Mouse (Mus musculus) adrenal gland, postnatal 14 days (tissue): ENCODE measurements around the gene Mmrn2. TPM values are rescaled to one million over a fixed set of nuclear protein-coding genes. Genes with fewer than 3 reads are reported as not detected.

Experiments
- DNase-seq: peaks from one replicate; pipeline ENCODE4 v3.0.0; 2021; ENCODE audit warnings: mixed read lengths
- long read RNA-seq, 2 experiments: library from polyadenylated mRNA; stranded (forward); transcript quantifications; one replicate each; pipeline ENCODE4 v2.0.0; 2021
- total RNA-seq: library from RNA; stranded (reverse); gene quantifications from 2 replicates; pipeline ENCODE4 v1.2.3, GENCODE M21; 2021

Gene Mmrn2
- 34.2 and 35.1 TPM in 2 replicates for total RNA-seq
- long read RNA-seq, experiment 1, transcript Mmrn2-201 (7 exons, 3,974 nt), result major isoform, 16 of 20 reads
- long read RNA-seq, experiment 1, partial matches to known transcripts, result 4 of 20 reads
- long read RNA-seq, experiment 1, other reads (novel, unspliced or antisense), result 0 of 20 reads
- long read RNA-seq, experiment 2, transcript Mmrn2-201 (7 exons, 3,974 nt), result major isoform, 10 of 18 reads
- long read RNA-seq, experiment 2, partial matches to known transcripts, result 6 of 18 reads
- long read RNA-seq, experiment 2, other reads (novel, unspliced or antisense), result 2 of 18 reads

GRCm38 (mm10) chr14:34375415-34375904, at the start of gene Mmrn2:
TSS of gene Mmrn2 (plus strand) at chr14:34375465.
- no peak for DNase-seq

DNA sequence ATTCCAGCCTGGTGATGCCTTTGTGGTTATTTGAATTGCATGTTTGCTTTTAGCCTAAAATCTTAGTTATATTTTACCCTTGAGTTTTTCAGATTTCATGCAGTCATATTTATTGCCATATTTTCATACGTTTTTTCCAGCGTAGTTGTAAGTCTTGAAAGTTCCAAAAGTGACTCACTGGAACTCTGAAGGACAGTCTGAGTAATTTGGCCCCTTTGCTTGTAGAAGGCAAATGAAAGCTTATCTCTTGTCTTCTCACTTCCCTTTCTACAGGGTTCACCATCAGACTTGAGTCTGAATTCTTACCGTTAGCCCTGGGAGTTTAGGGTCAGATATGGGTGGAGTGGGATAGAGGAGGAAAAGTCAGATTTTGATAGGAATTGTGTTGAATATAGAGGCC, 48.7 kb upstream of the Mmrn2 start:
- DNase-seq, result no peak

DNA sequence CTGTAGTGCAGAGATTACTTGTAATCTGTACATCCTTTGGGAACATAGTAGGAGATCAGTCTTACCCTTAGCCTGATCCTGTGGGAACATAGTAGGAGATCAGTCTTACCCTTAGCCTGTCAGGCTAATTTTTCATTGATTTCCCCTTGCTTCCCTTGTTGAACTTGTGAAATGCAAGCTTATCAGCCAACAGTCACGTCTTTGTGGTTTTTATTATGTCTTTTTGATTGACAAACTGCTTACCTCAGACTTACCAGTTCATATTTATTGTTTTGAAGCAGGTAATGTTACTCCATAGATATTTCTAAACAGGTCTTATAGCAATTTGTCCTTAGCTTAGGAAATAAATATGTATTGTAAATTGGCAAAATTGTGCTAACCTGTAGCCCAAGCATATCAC, 47.6 kb upstream of the Mmrn2 start:
- no peak for DNase-seq

DNA sequence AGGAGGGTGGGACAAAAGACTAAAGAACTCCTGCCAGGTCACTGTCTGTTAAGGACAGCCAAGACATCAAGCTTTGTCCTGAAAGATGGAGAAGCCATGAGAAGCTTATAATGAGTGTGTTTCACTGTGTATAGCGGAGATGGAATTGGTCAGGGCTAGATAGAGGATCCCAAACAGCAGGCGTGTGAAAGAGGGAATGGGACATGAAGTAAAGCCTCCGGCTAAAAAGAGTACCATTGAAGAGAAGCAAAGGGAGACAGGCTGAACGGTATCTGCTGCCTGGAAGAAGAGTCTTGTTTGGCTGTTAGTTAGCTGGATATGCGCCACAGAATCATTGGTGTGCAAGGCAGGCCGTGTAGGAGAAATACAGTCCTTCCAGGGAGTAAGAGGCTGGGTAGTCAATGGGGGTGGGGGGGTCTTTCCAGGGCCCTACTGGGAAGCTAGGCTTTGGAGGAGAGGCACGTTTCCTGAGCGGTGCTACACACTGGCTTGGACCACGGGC, 44.6 kb upstream of the Mmrn2 start:
- DNase-seq, result no peak

DNA sequence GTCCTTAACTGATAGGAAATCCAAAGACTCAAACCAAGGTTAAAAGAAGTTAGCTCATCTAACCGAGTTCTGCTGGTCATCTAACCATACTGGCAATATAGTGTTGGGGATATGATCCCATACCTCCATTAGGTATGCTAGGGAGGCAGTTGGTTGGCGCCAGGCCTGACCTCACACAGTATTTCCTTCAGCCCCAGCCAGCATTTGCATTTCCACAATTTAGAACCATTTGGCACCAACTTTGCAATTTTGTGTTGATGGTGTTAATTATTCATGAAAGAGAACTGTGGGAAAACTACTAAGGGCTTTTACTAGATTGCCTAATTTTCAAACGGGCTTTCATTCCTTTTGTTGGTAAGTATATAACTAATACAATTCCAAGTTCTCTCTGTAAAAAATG, 43.4 kb upstream of the Mmrn2 start:
- no peak for DNase-seq

DNA sequence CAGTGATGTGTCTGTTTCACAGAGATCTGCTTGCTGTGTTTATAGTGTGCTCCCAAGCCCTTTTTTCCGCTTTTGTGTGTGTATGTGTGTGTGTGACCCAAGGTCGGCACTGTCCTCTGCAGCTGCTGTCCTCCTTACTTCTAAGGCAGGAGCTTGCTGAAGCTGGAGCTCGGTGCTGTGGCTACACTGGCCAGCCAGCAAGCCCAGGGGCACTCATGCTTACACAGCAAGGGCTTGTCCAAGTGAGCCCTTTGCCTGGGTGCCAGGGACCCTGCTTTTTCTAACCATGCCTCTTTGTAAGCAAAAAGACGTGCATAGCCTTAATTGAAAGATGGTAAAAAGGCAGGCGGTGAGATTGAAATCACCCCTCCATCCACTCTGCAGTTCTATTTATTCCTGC, 42.8 kb upstream of the Mmrn2 start:
- no peak for DNase-seq

DNA sequence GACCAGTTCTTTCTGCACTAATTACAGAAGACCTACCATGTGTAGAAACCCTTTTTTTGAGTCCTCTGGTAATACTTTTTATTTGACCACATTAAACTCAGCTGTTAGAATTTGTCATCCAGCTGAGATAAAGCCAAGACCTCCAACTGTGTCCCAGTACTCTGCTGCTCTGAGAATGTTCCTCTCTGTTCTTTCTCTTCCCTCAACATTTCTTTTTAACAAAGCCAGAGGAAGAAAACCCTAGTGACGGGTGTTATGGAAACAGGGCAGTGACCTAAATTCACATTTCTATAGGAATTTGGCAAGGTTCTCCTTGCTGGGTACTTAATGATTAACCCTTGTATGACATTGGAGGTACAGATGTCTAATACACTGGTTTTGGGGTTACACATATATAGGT, 35.8 kb upstream of the Mmrn2 start:
- DNase-seq, result no peak

GRCm38 (mm10) chr14:34341993-34342392, 33.3 kb upstream of the Mmrn2 start:
- no peak for DNase-seq

DNA sequence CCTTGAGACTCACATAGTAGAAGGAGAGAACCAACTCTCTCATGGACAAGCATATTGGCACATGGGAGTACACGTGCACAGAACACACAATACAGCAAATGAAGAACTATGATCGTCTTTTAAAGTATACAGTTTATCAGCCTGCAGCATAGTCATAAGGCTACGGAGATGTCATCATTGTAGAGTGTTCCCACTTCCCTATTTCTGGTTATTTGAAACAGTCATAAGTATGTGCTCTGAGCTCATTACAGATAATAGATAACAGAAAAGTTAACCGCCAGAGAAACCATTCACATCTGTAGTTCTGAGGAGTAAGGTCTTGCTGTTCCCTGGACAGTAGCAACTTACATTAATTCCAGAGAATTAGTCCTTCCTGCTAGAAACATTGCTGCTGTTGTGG, 32.2 kb upstream of the Mmrn2 start:
- DNase-seq, result no peak

- DNase-seq, result peak; percentile 27
These were observed 30.9 kb upstream of the Mmrn2 start for GRCm38 (mm10) chr14:34344361-34344760.

DNA sequence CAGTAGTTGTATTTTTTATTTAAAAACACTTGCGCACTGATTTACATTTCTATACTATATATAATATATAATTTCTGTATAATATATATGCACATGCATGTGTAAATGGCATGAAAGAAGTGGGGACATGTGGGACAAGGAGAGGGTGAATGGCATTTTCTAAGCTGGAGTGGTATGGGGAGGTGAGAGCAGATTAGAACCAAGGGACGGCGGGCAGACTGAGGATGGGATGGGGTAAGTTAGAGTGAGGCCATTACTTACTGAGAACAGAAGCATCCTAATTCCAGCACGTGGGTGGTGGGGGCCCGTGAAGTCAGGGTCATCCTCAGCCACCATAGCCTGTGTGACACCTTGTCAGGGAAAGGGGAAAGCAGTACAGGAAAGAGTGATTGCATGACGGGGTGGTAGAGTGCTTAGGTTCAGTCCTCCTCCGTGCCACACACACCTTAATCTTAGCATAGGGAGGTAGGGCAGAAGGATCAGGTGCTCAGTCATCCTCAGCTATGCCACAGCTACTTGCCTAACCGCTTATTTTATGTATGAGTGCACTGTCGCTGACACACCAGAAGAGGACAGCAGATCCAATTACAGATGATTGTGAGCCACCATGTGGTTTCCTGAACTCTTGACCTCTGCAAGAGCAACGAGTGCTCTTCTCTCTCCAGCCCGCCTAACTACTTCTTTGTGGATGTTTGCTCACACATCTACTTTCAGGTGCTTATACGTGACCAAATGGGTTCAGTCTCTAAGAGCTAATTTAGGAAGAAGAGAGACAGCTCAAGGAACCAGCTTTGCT, 29.3 kb upstream of the Mmrn2 start:
- no peak for DNase-seq

DNA sequence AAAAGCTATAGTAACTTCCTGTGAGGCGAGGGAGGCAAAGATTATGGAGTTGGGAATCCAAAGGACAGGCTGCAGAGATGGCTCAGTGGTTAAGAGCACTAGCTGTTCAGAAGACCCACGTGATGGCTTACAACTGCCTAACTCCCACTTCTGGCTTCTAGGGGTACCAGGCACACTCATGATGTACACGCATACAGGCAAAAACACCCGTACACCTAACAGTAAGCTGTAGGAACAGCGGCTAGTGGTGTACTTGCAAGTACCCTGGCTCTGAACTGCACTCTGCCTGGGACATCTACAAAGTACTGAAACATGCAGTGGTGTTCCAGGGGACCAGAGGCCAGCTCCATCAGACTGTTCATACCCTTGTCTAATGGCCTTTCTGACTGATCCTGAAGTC, 28.2 kb upstream of the Mmrn2 start:
- no peak for DNase-seq

DNA sequence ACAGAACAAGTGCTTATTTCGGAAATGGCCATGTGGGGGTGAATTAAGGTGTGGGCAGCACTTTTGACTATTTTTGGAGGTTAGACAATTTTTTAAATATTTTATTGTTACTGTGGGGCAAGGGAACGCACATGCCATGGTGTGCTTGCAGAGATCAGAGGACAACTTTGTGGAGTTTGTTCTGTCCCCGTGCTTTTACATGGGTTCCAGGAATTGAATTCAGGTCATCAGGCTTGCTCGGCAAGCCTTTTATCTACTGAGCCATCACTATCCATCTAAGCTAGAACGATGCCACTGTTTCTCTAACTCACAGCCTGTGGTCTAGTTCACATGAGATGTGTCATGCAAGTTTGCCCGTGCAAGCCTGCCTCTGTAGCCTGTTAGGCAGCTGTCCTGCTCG, 27.0 kb upstream of the Mmrn2 start:
- no peak for DNase-seq

DNA sequence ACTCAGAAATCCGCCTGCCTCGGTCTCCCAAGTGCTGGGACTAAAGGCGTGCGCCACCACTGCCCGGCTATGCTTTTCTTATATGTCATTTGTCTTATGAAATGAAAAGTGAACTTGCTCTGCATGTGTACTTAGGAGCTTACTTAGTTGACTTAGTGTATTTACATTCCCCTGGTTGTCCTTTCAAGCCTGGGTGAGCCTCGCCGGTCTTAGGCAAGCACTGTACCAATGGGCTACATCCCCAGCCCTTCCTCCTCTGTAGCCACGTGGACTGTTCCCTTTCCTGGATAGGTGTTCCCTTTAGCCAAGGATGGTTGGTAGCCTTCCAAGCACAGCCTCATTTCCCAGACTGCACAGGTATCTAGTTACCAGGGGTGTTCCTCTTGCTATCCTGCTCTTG, 26.3 kb upstream of the Mmrn2 start:
- no peak for DNase-seq

DNA sequence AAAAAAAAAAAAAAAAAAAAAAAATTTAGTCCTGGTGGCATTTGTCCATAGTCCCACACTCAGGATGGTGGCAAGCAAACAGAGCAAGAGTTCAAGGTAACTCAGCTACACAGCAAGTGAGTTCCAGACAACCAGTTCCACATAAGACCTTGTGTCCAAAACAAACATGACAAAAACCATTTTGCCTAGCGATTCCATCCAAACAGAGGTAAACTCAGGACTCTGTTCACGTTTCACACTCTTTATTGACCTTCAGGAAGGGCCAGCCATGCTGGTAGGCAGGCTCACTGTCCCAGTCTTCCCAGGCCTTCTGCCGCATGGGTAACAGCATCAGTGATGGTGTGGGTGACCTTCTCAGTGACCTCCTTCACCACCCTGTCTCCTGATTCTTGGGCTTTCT, 23.6 kb upstream of the Mmrn2 start:
- no peak for DNase-seq

- DNase-seq, result no peak
These were observed 22.7 kb upstream of the Mmrn2 start for GRCm38 (mm10) chr14:34352523-34352922.

DNA sequence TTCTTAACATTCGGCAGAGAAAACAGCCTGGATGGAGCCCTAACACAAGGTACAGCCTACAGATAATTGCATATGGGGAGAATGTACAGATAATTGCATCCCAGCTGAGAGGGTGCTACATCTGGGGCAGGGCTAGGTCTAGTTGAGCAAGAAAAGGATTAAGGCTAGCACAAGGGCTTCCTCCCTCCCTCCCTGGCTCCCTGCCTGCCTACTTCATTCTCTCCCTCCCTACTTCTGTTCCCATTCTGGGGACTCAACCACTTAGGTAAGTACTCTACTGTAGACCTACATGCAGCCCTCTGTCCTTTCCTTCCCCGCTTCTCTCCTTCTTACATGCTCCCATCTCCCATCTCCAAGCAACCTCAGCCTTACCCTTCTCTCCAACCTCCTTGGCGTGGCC, 21.9 kb upstream of the Mmrn2 start:
- DNase-seq, result no peak

- no peak for DNase-seq
These were observed 20.8 kb upstream of the Mmrn2 start for GRCm38 (mm10) chr14:34354456-34354855.

GRCm38 (mm10) chr14:34355301-34355700, 20.0 kb upstream of the Mmrn2 start, which contains the start of gene Fam25c:
TSS of gene Fam25c (minus strand) at chr14:34355433.
- no peak for DNase-seq

DNA sequence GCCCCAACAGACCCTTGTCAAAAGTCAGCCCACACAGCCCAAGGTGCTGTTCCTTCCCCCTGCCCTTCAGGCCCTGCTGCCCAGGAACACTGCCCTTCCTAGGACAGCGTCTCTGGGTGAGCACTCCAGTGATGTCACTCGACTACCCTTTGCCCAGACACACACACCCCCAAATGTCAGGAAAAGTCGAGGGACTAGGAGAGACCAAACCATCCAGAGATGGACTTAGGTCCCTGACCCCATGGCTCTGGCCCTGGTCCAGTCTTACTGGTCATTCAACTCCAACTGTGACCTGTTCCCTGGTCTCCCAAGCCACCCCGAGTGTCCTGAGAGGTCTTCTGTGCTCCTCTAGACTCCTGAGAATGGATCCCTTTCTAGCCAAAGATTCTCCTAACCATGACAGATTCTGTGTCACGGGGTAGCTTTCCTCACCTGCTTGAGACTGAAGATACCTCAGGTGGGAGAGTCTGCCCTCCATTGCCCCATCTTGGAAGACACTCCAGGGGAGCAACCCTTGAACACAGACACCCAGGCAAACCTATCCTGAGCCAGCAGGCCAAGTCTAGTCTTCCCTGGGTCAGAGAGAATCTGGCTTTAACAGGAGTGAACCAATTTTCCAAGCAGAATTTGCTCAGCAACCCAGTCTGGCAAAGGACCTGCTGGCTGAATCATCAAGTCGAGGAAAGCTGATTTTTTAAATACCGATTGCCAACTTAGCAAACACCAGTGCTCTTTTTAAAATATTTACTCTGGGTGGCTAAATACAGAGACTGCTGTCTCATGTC, 17.4 kb upstream of the Mmrn2 start:
- DNase-seq, result no peak

DNA sequence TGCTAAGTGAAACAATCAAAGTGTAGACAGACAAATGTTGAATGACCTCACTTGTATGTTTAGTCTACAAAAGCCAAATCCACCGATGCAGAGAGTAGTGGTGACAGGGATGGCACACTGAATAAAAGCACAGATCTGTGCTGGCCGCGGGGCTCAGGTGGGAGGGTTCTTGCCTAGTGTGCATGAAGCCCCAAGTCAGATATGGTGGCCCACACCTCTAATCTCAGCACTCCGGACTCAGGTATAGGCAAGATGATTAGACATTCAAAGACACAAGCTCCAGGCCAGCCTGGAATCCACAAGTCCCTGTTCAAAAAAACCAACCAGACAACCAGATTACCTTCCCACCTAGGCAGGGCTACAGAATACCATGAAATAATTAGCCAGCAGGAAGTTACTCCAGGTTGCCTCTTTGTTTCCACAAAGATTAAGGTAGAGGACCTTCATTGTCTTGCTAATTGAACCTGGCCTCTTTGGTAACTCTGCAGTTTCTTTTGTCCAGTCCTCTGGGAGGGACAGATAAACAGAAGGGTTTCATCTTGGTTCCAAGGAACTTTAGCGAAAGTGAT, 15.5 kb upstream of the Mmrn2 start:
- no peak for DNase-seq

GRCm38 (mm10) chr14:34360251-34360650, 15.0 kb upstream of the Mmrn2 start:
- DNase-seq, result no peak
